Mouse (Mus musculus) layer of hippocampus, adult 2 months (tissue): ENCODE measurements around the gene Mstn. TPM values are rescaled to one million over a fixed set of nuclear protein-coding genes. Genes with fewer than 3 reads are reported as not detected.

Experiments
- DNase-seq, 2 experiments: peaks; one replicate each; pipeline ENCODE4 v3.0.0; 2022; ENCODE audit warnings: low spot score in 2 of 2
- H3K27ac ChIP-seq: fragments of 200-600 bp; 2 replicates; pipeline ENCODE4 v1.8.1; 2022
- H3K4me3 ChIP-seq: fragments of 200-600 bp; 2 replicates; pipeline ENCODE4 v1.8.1; 2022; ENCODE audit warnings: mild to moderate bottlenecking
- CTCF ChIP-seq: fragments of 200-600 bp; conservative IDR thresholded peaks from 2 replicates; pipeline ENCODE4 v1.8.1; 2022; ENCODE audit warnings: antibody characterized with exemption, mild to moderate bottlenecking, moderate library complexity
- long read RNA-seq, 2 experiments: library from polyadenylated mRNA; stranded (forward); transcript quantifications; one replicate each; pipeline ENCODE4 v2.0.0; 2021; ENCODE audit warnings: borderline mapping rate in 2 of 2
- total RNA-seq, 2 experiments: library from RNA; stranded (reverse); gene quantifications; 2 replicates each; pipeline ENCODE4 v1.2.3; 2021

The Mstn gene
- total RNA-seq: under 1 TPM; 0.69 to 0.83 TPM
- long read RNA-seq, experiment 1: 0 reads
- long read RNA-seq, experiment 2, partial matches to known transcripts: 0 of 1 reads
- long read RNA-seq, experiment 2, other reads (novel, unspliced or antisense): 0 of 1 reads

- TF ChIP-seq CTCF: no peak
- peak within 1 kb of the TSS; percentile 41 for H3K4me3 ChIP-seq
- H3K27ac ChIP-seq: peak within 1 kb of the TSS; percentile 69
- no peak for DNase-seq
These were observed at the start of gene Mstn for GRCm38 (mm10) chr1:53061340-53061739. TSS of gene Mstn (plus strand) at chr1:53061640.

- Histone ChIP-seq H3K4me3 (no peak overlapping the region), H3K27ac (no peak overlapping the region)
- peak in 1 of 2 experiments; percentile 15 for DNase-seq
- no peak for TF ChIP-seq CTCF
These were observed 46.7 kb upstream of the Mstn start for GRCm38 (mm10) chr1:53014716-53015115.

DNA sequence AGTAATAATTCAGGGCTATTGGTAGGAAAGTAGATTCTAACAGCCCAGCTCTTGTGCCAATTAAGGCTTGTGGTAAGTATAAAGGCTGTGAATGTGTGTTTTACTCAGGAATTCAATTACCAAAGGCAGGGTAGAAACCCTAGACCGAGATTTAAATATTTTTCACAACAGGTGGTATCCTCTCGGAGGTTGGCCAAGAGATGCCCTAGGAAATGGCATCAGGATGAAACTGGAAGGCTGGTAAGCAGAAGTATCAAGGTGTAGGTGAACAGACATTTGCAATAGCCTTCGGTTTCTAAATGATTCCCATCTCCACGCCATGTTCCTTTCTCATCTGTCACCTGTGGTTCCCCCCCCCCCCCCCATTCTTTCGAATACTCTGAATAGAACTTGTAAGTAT, 45.8 kb upstream of the Mstn start:
- DNase-seq: no peak
- no peak for TF ChIP-seq CTCF
- Histone ChIP-seq H3K4me3 (no peak overlapping the region), H3K27ac (no peak overlapping the region)

DNA sequence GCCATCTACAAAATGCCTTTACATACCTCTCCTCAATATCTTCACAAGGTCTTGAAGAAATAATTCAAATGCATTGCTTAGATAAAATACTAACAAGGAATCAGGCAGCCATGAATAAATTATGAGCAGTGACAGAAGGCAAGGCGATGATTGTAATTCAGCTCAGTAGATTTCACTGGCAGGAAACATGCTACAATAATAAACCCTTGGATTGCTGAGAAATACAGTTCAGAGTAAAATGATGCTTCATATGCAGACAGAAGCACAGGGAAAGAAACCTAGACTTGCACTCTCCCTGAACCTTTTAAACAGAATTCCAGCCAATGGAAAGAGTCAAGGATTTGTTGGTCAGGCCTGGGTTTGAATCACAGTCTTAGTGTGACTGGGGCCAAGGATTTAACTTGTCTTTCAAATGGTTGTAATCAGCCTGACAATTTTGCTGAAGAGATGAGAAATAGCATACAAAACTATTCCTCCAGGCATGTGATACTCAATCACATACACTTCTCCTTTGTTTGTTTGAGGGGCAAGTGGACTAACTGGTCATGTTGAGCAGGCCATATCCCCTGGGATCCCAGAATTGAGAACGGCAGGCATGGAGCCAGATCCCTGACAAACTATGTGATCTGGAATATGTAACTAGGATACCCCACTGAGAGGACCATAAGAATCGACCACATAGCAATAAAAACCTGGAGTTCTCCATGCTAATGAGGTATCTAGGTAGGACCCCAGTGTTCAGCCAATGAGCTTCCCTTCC, 42.5 kb upstream of the Mstn start:
- TF ChIP-seq CTCF: no peak
- peak in 1 of 2 experiments; percentile 28 for DNase-seq
- Histone ChIP-seq H3K4me3 (no peak overlapping the region), H3K27ac (peak overlapping the region; percentile 43)

DNA sequence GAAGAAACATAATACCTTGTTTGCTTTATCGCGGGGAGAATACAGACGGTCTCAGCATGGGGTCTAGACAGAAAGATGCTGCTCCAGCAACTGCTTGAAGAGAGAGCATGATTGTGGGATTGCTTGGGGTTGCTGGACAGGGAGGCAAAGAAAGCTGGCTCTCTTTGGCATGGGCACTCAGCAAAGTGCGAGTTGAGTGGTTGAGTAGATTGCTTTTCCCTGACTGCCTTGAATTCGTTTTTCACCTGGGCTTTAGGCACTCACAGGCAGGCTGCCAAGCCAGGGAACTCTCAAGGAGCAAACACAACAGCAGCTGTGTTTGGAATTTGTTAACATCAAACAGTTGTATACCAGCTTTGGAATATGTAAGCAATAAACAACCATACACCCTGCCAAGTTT, 41.4 kb upstream of the Mstn start, which contains the start of gene 1700019D03Rik:
Gene 1700019D03Rik (minus strand): TSS at position 101 of the 400 bp plus-strand sequence.
- H3K27ac ChIP-seq: peak within 1 kb of the TSS; percentile 43

DNA sequence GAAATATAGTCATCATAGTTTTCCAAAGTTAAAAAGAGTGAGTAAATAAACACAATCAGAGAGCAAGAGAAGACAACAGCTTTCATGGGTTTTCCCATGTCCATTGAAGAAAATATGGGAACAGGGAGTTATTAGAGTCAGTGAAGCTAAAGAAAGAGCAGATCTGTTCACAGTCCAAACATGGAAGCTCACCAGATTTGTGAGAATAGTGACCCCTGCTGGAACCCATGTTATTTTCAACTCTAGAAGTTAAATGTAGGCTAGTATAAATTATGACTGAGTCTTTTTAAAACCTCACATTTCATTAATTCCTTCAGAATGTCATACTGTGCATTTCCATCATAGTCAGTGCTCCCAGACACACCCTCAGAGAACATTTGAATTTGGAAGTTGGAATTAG, 28.9 kb upstream of the Mstn start:
- peak; percentile 81 for TF ChIP-seq CTCF
- Histone ChIP-seq H3K27ac (no peak overlapping the region), H3K4me3 (no peak overlapping the region)
- DNase-seq: peak; percentile 44 to 62

More for the DNA sequence above, 41.4 kb upstream of the Mstn start, which contains the start of gene 1700019D03Rik:
- no peak for DNase-seq
- TF ChIP-seq CTCF: no peak
- no peak within 1 kb of the TSS for H3K4me3 ChIP-seq

- no peak for DNase-seq
- no peak overlapping the region for H3K4me3 ChIP-seq
- no peak for TF ChIP-seq CTCF
- H3K27ac ChIP-seq: no peak overlapping the region
These were observed 24.0 kb upstream of the Mstn start for GRCm38 (mm10) chr1:53037443-53037871.

DNA sequence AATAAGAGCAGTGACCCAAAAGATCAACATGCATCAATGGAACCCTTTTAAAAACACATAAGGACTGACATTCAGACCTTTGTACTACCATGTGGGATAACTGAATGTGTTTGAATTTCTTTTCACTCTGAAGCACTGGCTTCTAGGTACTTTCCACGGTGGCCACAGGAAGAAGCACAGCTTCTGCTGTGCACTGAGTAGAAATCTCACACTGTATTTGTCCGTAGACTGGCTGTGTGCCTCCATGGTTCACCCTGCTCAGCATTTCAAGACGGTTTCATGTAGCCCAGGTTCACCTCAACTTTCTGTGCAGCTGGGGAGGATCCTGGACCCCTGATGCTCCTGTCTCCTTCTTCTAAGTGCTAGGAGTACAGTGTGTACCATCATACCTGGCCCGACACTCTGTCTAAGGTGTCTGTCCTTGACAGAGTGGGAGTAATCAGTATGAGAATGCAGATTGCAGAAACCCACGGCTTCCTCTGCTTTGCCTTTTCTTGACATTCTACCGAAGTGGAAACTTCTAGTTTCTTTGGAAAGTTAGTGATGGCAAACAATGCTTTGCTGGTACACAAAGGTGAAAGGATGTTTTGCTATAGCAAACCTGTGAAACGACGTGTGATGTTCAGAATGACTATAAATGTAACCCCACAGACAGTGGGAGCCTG, 11.5 kb upstream of the Mstn start:
- TF ChIP-seq CTCF: no peak
- Histone ChIP-seq H3K4me3 (no peak overlapping the region), H3K27ac (no peak overlapping the region)
- no peak for DNase-seq

- peak; percentile 88 for TF ChIP-seq CTCF
- no peak overlapping the region for H3K27ac ChIP-seq
- DNase-seq: peak in 1 of 2 experiments; percentile 79
- no peak overlapping the region for H3K4me3 ChIP-seq
These were observed 8.1 kb upstream of the Mstn start for GRCm38 (mm10) chr1:53053087-53054022.

GRCm38 (mm10) chr1:53059106-53059505, 2.3 kb upstream of the Mstn start:
- no peak for DNase-seq
- no peak overlapping the region for H3K27ac ChIP-seq
- TF ChIP-seq CTCF: no peak
- no peak overlapping the region for H3K4me3 ChIP-seq

DNA sequence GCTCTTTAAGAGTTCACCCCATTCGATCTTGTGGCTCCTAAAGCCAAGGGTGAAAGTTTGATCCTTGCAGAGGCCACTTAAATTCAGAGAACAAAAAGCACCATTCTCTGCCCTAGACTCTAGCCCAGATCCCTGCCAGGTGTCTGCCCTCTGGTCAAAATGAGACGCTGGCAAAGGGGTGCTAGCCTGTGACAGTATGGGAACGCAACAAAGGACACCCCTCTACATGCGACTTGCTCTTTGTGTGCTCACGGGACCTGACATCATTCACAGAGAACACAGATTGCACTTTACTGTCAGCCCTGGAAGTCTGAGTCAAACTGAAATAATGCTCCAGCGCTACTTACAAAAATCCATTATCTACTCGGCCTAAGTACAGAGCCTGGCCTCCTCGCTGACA, 941 bp upstream of the Mstn start:
- TF ChIP-seq CTCF: no peak
- Histone ChIP-seq H3K27ac (no peak overlapping the region), H3K4me3 (no peak overlapping the region)
- no peak for DNase-seq

GRCm38 (mm10) chr1:53061871-53062608, 600 bp downstream of the Mstn start:
- TF ChIP-seq CTCF: no peak
- peak; percentile 35 to 70 for DNase-seq
- H3K27ac ChIP-seq: peak overlapping the region; percentile 69
- peak overlapping the region; percentile 41 for H3K4me3 ChIP-seq
